In genomic region chr5:123653287-123653801, GRCm38 (mm10) we compare ENCODE assay signal across 22 mouse cellular contexts. TPM values are rescaled to one million over a fixed set of nuclear protein-coding genes. Genes with fewer than 3 reads are reported as not detected.
A peak's percentile ranks its signal among the peaks of the same experiment; 100 is the strongest.
DNase-seq lines count a peak whose midpoint lies in the region; ATAC-seq lines count a peak whose summit lies in the region.
"Had no signal": no experiment of that assay in that cellular context is flagged by ENCODE, and none has a peak within 500 bp of the region (broad histone marks: within the 10 kb centered on the region; RNA-seq: fewer than 3 reads in every experiment).

No protein-coding gene starts in this region.

- H3K4me3 ChIP-seq in midbrain, embryonic 11.5 days (ENCODE audit: low read depth, low read length), result no peak overlapping the region
- no peak overlapping the region for H3K4me3 ChIP-seq in midbrain, embryonic 13.5 days (replicated peaks)
- H3K4me3 ChIP-seq: embryonic facial prominence, embryonic 12.5 days; forebrain, embryonic 15.5 days; hindbrain, embryonic 12.5 days had no signal

- H3K27ac ChIP-seq in midbrain, embryonic 11.5 days (ENCODE audit: low read depth, low read length), result no peak overlapping the region
- H3K27ac ChIP-seq in midbrain, embryonic 13.5 days, result no peak overlapping the region
- H3K27ac ChIP-seq: embryonic facial prominence, embryonic 12.5 days; forebrain, embryonic 15.5 days; hindbrain, embryonic 12.5 days had no signal

- no peak for ATAC-seq in midbrain, embryonic 11.5 days (ENCODE audit: low FRiP score)
- ATAC-seq in midbrain, embryonic 13.5 days, result no peak
- ATAC-seq: CD4-positive, CD25-positive, alpha-beta regulatory T cell, adult 4 months; forebrain, embryonic 15.5 days; hindbrain, embryonic 16.5 days; inflammation-experienced regulatory T-cells, adult 6 months; intestine, postnatal 0 days had no signal

- 89% methylated on average over 11 of the region's 11 CpGs for WGBS in midbrain, embryonic 11.5 days
- WGBS in midbrain, embryonic 13.5 days, result 93% methylated on average over 11 of the region's 11 CpGs

- peaks cover 5% of the 10 kb centered on the region for H3K4me1 ChIP-seq in midbrain, embryonic 11.5 days (ENCODE audit: control insufficient read depth, insufficient read depth, low read length)
- H3K4me1 ChIP-seq in midbrain, embryonic 13.5 days (replicated peaks), result 0 out of 2 replicates have a peak, but pooled peaks cover 2% of the 10 kb centered on the region
- H3K4me1 ChIP-seq: embryonic facial prominence, embryonic 12.5 days; forebrain, embryonic 15.5 days; hindbrain, embryonic 12.5 days had no signal

- H3K9ac ChIP-seq in midbrain, embryonic 11.5 days (ENCODE audit: low read length), result no peak overlapping the region
- no peak overlapping the region for H3K9ac ChIP-seq in midbrain, embryonic 13.5 days (replicated peaks)
- H3K9ac ChIP-seq: embryonic facial prominence, embryonic 12.5 days; forebrain, embryonic 15.5 days; hindbrain, embryonic 12.5 days had no signal

- no peak overlapping the region for H3K4me2 ChIP-seq in midbrain, embryonic 11.5 days
- H3K4me2 ChIP-seq in midbrain, embryonic 13.5 days (replicated peaks), result no peak overlapping the region
- H3K4me2 ChIP-seq: embryonic facial prominence, embryonic 12.5 days; forebrain, embryonic 15.5 days; hindbrain, embryonic 12.5 days had no signal

- no peaks in the 10 kb centered on the region for H3K36me3 ChIP-seq in midbrain, embryonic 11.5 days (ENCODE audit: control insufficient read depth, insufficient read depth, low read length)
- peaks cover 34% of the 10 kb centered on the region for H3K36me3 ChIP-seq in midbrain, embryonic 13.5 days

- no peaks in the 10 kb centered on the region for H3K9me3 ChIP-seq in midbrain, embryonic 11.5 days (ENCODE audit: control insufficient read depth, low read length)
- H3K9me3 ChIP-seq in midbrain, embryonic 13.5 days, result no peaks in the 10 kb centered on the region
- H3K9me3 ChIP-seq: embryonic facial prominence, embryonic 12.5 days; forebrain, embryonic 15.5 days; hindbrain, embryonic 12.5 days had no signal

- peak; percentile 28 for DNase-seq in midbrain, embryonic 11.5 days (ENCODE audit: low spot score, missing footprints)
- DNase-seq in adrenal gland, adult 2 months, result peak; percentile 84
- DNase-seq in adrenal gland, postnatal 14 days, result peak; percentile 65
- no peak for DNase-seq in lung, postnatal 4 days
- no peak for DNase-seq in frontal cortex, postnatal 14 days (ENCODE audit: low spot score in 2 of 2)
- no peak for DNase-seq in thymus, postnatal 0 days (ENCODE audit: low spot score)
- DNase-seq: B cell, adult 2 months; cerebellum, adult 11 months; cerebellum, adult 8-10 months; cerebellum, postnatal 14 days; embryo, embryonic 11 days; gastrocnemius, postnatal 14 days; heart, postnatal 10 days; heart, postnatal 4 days had no signal

- H3K27me3 ChIP-seq in midbrain, embryonic 11.5 days (ENCODE audit: control insufficient read depth, insufficient read depth, low read length), result no peaks in the 10 kb centered on the region
- H3K27me3 ChIP-seq in midbrain, embryonic 13.5 days, result no peaks in the 10 kb centered on the region
- H3K27me3 ChIP-seq: embryonic facial prominence, embryonic 12.5 days; forebrain, embryonic 15.5 days; hindbrain, embryonic 12.5 days had no signal

RNA-seq across cellular contexts. Expression of gene Clip1, which starts 31.1 kb away (rescaled TPM):
- polyA plus RNA-seq in midbrain, embryonic 11.5 days (2014; fragmentation: Nextera tagmentation; extraction: Ambion mirVana), result 42.8 and 46.8 TPM in 2 replicates
- 81.1 and 81.2 TPM in 2 replicates for polyA plus RNA-seq in midbrain, embryonic 13.5 days (2015; fragmentation: Nextera tagmentation; extraction: Ambion mirVana)
- 10 to 100 TPM; 82.3 TPM for total RNA-seq in adrenal gland, adult 2 months (2021)
- polyA plus RNA-seq in adrenal gland, adult 2 months (2012; rRNA removed), result 19.4 and 32.0 TPM in 2 replicates
- total RNA-seq in adrenal gland, postnatal 14 days (2021), result 63.1 and 64.8 TPM in 2 replicates
- 30.6 and 33.7 TPM in 2 replicates for polyA plus RNA-seq in thymus, postnatal 0 days (2015; fragmentation: Nextera tagmentation; extraction: Ambion mirVana)

Comparison
In these comparisons a context has a peak if more than half of its experiments do, and no peak if none do; other contexts are left out.
1. DNase-seq: peak in midbrain, embryonic 11.5 days (single experiment), adrenal gland, adult 2 months (single experiment) and adrenal gland, postnatal 14 days (single experiment); none in lung, postnatal 4 days (0 of 2), frontal cortex, postnatal 14 days (0 of 2) and thymus, postnatal 0 days (single experiment).